Mouse (Mus musculus) liver, adult 2 months (tissue): Measurements from ENCODE around the gene Kcnd3.

Experiments used
- CTCF ChIP-seq: fragments of 200-500 bp; IDR thresholded peaks from 2 replicates; pipeline ENCODE4 v1.5.1; 2011; ENCODE audit warnings: low read depth, low read length, control low read depth
- POLR2A ChIP-seq: fragments of 200-500 bp; IDR thresholded peaks from 2 replicates; pipeline ENCODE4 v1.6.1; 2011; ENCODE audit warnings: low read length, control low read depth; ENCODE audit not compliant: insufficient read depth; ENCODE audit errors: extremely low read depth

GRCm38 (mm10) chr3:105476408-105476807, 24.3 kb downstream of the Kcnd3 start:
- TF ChIP-seq POLR2A (no peak), CTCF (no peak)
